Mouse (Mus musculus) limb, embryonic 10.5 days (tissue): ENCODE results near the gene Zbtb20. TPM values are rescaled to one million over a fixed set of nuclear protein-coding genes. Genes with fewer than 3 reads are reported as not detected.
A peak's percentile ranks its signal among the peaks of the same experiment; 100 is the strongest.

Experiments
- DNase-seq: peaks from one replicate; pipeline ENCODE4 v3.0.0-alpha.2; 2017; ENCODE audit warnings: low spot score
- H3K27ac ChIP-seq: fragments of 300-500 bp; sonication (generic); 2 replicates; pipeline ENCODE4 v1.5.1; 2016; ENCODE audit warnings: mild to moderate bottlenecking
- H3K27me3 ChIP-seq: fragments of 300-500 bp; sonication (generic); 2 replicates; pipeline ENCODE4 v1.6.1; 2016; ENCODE audit warnings: low read depth, mild to moderate bottlenecking; ENCODE audit not compliant: poor library complexity, severe bottlenecking
- H3K36me3 ChIP-seq: fragments of 300-500 bp; sonication (generic); 2 replicates; pipeline ENCODE4 v1.6.1; 2016; ENCODE audit warnings: mild to moderate bottlenecking, moderate library complexity
- H3K4me1 ChIP-seq: fragments of 300-500 bp; sonication (generic); 2 replicates; pipeline ENCODE4 v1.6.1; 2016
- H3K4me3 ChIP-seq: fragments of 300-500 bp; sonication (generic); 2 replicates; pipeline ENCODE4 v1.5.1; 2016; ENCODE audit warnings: mild to moderate bottlenecking, moderate library complexity
- H3K9me3 ChIP-seq: fragments of 300-500 bp; sonication (generic); replicated peaks from 2 replicates; pipeline ENCODE4 v1.6.1; 2016; ENCODE audit warnings: mild to moderate bottlenecking
- WGBS: fragments of 180-500 bp; shearing (Covaris S2); methylation state at CpG from one replicate; pipeline ENCODE4 v1.1.7; 2016; 5-methylcytosine and 5-hydroxymethylcytosine counted together
- polyA plus RNA-seq: library from polyadenylated mRNA; unstranded; fragments of >200 nt; fragmentation: Nextera tagmentation; extraction: Ambion mirVana; gene quantifications from 2 replicates; pipeline ENCODE4 v1.2.1, GENCODE M21; 2016

Gene Zbtb20
- polyA plus RNA-seq, 1 experiment from 2014 or later: 11.7 TPM

DNA sequence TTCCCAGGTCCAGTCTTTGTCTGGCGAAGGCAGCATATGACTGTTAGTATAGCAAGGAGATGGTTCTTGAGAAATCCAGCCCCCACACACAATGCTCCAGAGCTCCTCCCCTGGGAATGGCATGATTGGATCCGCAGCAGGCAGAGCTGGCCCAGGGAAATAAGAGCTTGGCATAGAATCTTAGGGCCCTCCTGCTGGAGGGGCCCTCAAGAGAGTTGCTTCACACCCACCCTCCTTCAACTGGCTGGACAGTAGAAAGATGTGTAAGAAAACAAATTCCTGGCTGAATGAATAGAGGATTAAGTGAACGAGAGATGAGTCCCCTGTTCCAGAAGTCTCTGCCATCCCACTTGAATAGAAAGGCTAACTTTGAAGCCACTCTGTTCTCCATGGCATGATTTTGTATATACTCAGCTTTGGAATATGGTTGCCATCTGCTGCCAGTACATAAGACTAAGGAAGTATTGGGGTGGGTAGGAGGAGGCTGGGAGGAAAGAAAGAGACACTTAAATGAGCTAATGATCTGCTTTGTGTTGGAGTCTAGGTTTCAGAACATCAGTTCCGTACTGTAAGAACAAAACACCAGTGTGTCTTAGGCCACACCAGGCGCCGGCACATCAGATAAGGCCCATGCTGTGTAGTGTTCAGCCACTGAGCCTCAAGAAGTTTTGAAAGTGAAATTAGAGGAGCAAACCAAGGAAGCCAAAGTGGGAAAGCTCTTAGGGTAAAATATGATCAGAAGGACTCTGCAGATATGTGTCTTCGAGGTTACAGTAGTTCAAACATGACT is 715.2 kb downstream of the Zbtb20 start:
- 90% methylated on average over 7 of the region's 7 CpGs for WGBS
- H3K4me3 ChIP-seq: no peak overlapping the region
- no peak for DNase-seq
- H3K36me3 ChIP-seq: no peaks in the 10 kb centered on the region
- no peak overlapping the region for H3K27ac ChIP-seq
- no peaks in the 10 kb centered on the region for H3K4me1 ChIP-seq
- no peaks in the 10 kb centered on the region for H3K9me3 ChIP-seq
- no peaks in the 10 kb centered on the region for H3K27me3 ChIP-seq

- H3K27ac ChIP-seq: no peak overlapping the region
- 90% methylated on average over 5 of the region's 5 CpGs for whole genome bisulfite sequencing
- no peak for DNase-seq
These were observed 716.4 kb downstream of the Zbtb20 start for GRCm38 (mm10) chr16:43592062-43592461.

DNA sequence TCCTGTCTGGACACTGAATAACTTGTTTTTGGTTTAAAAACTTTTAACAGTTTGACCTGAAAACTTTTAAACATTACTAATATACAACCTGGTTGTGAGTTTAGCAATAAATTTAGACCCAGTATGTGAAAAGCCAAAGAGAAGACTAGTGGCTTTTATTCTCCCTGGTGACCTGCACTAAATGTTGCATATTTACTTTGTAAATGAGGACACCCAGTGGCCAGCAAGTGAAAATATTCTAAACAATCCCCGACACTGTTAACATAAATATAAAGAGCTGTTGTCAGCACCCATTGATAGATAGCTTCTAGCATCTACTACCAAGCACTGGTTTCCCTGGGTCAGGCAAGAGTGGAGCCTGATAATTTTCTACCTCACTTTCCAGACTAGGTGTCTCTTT is 717.1 kb downstream of the Zbtb20 start:
- Histone ChIP-seq H3K4me3 (no peak overlapping the region), H3K27me3 (no peaks in the 10 kb centered on the region), H3K36me3 (no peaks in the 10 kb centered on the region), H3K9me3 (no peaks in the 10 kb centered on the region), H3K4me1 (no peaks in the 10 kb centered on the region), H3K27ac (no peak overlapping the region)
- 8% methylated on average over 1 of the region's 1 CpGs for WGBS
- DNase-seq: no peak

More at GRCm38 (mm10) chr16:43592062-43592461, 716.4 kb downstream of the Zbtb20 start:
- H3K4me1 ChIP-seq: no peaks in the 10 kb centered on the region
- H3K36me3 ChIP-seq: no peaks in the 10 kb centered on the region
- H3K27me3 ChIP-seq: no peaks in the 10 kb centered on the region
- no peaks in the 10 kb centered on the region for H3K9me3 ChIP-seq
- H3K4me3 ChIP-seq: no peak overlapping the region

GRCm38 (mm10) chr16:43597375-43598060 is 721.8 kb downstream of the Zbtb20 start:
- no peak for DNase-seq
- Histone ChIP-seq H3K4me3 (no peak overlapping the region), H3K27me3 (0 out of 2 replicates have a peak, but pooled peaks cover 2% of the 10 kb centered on the region), H3K4me1 (no peaks in the 10 kb centered on the region), H3K36me3 (no peaks in the 10 kb centered on the region), H3K27ac (no peak overlapping the region), H3K9me3 (no peaks in the 10 kb centered on the region)
- WGBS: 82% methylated on average over 7 of the region's 7 CpGs

- Histone ChIP-seq H3K9me3 (no peaks in the 10 kb centered on the region), H3K27me3 (0 out of 2 replicates have a peak, but pooled peaks cover 3% of the 10 kb centered on the region), H3K27ac (no peak overlapping the region), H3K36me3 (no peaks in the 10 kb centered on the region), H3K4me1 (peaks cover 11% of the 10 kb centered on the region), H3K4me3 (no peak overlapping the region)
- 87% methylated on average over 2 of the region's 2 CpGs for WGBS
- DNase-seq: no peak
These were observed 724.0 kb downstream of the Zbtb20 start for GRCm38 (mm10) chr16:43599707-43600106.

DNA sequence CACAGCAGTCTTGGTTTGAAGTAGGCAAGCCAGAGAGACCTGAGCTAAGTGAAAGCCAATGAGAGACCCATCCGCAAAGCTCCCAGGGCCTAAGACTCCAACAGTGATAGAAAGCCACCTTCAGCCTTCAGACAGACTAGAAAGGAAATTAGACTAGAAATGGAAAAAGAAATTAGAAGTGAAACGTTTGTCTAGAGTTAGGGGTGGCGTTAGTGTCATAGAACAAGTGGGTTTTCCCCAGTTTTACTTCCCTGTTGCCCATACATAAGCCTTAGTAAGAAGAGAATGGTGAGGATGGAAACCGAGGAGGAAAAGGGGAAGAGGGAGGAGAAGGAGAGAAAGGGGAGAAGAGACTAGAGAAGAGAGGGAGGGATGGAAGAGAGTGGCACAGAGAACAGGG is 726.9 kb downstream of the Zbtb20 start:
- 0 out of 2 replicates have a peak, but pooled peaks cover 3% of the 10 kb centered on the region for H3K27me3 ChIP-seq
- no peaks in the 10 kb centered on the region for H3K9me3 ChIP-seq
- H3K27ac ChIP-seq: no peak overlapping the region
- H3K4me1 ChIP-seq: peaks cover 11% of the 10 kb centered on the region
- no peaks in the 10 kb centered on the region for H3K36me3 ChIP-seq
- no peak overlapping the region for H3K4me3 ChIP-seq
- DNase-seq: no peak
- 76% methylated on average over 4 of the region's 4 CpGs for WGBS

GRCm38 (mm10) chr16:43603591-43604141 is 728.0 kb downstream of the Zbtb20 start:
- H3K36me3 ChIP-seq: no peaks in the 10 kb centered on the region
- 0 out of 2 replicates have a peak overlapping the region, but pooled peaks have one; percentile 13 for H3K4me3 ChIP-seq
- 5% methylated on average over 9 of the region's 9 CpGs for WGBS
- H3K27me3 ChIP-seq: 0 out of 2 replicates have a peak, but pooled peaks cover 3% of the 10 kb centered on the region
- H3K9me3 ChIP-seq: no peaks in the 10 kb centered on the region
- H3K4me1 ChIP-seq: peaks cover 11% of the 10 kb centered on the region
- H3K27ac ChIP-seq: no peak overlapping the region
- peak; percentile 49 for DNase-seq

GRCm38 (mm10) chr16:43604399-43605013 is 728.8 kb downstream of the Zbtb20 start:
- Histone ChIP-seq H3K27ac (no peak overlapping the region), H3K9me3 (no peaks in the 10 kb centered on the region), H3K36me3 (no peaks in the 10 kb centered on the region), H3K4me3 (no peak overlapping the region), H3K27me3 (0 out of 2 replicates have a peak, but pooled peaks cover 3% of the 10 kb centered on the region), H3K4me1 (peaks cover 11% of the 10 kb centered on the region)
- no peak for DNase-seq
- WGBS: 75% methylated on average over 4 of the region's 4 CpGs

- no peak overlapping the region for H3K27ac ChIP-seq
- H3K27me3 ChIP-seq: 0 out of 2 replicates have a peak, but pooled peaks cover 3% of the 10 kb centered on the region
- no peak overlapping the region for H3K4me3 ChIP-seq
- no peak for DNase-seq
- no peaks in the 10 kb centered on the region; the same call in 1 of the 2 replicates for H3K36me3 ChIP-seq
- peaks cover 11% of the 10 kb centered on the region for H3K4me1 ChIP-seq
- no peaks in the 10 kb centered on the region for H3K9me3 ChIP-seq
These were observed 731.4 kb downstream of the Zbtb20 start for GRCm38 (mm10) chr16:43607086-43607485.

- Histone ChIP-seq H3K27ac (no peak overlapping the region), H3K9me3 (no peaks in the 10 kb centered on the region), H3K4me1 (peaks cover 11% of the 10 kb centered on the region), H3K27me3 (no peaks in the 10 kb centered on the region), H3K36me3 (no peaks in the 10 kb centered on the region; the same call in 1 of the 2 replicates), H3K4me3 (no peak overlapping the region)
- DNase-seq: no peak
These were observed 732.4 kb downstream of the Zbtb20 start for GRCm38 (mm10) chr16:43608066-43608465.

GRCm38 (mm10) chr16:43610375-43610774 is 734.7 kb downstream of the Zbtb20 start:
- Histone ChIP-seq H3K27me3 (no peaks in the 10 kb centered on the region), H3K9me3 (no peaks in the 10 kb centered on the region), H3K4me3 (no peak overlapping the region), H3K4me1 (peaks cover 10% of the 10 kb centered on the region), H3K27ac (no peak overlapping the region), H3K36me3 (no peaks in the 10 kb centered on the region; the same call in 1 of the 2 replicates)
- DNase-seq: no peak
- 93% methylated on average over 10 of the region's 10 CpGs for WGBS

DNA sequence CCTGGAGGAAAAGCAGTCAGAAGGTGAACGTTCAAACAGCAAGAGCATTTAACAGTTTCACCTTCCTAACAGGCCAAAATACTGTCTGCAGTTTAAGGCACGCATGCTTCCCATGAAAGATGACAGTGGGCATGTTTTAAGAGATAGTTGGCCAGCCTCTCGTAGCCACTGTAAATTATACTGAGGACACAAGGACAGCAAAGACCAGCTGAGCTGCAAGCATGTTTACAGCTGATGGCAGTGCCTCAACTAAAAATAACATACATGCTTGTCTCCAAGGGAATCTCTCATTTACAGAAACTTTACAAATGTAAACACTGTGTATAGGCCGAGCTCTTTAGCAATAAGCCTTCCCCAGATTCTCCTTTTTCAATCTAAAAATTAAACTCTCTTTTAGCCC is 740.7 kb downstream of the Zbtb20 start:
- Histone ChIP-seq H3K4me1 (peaks cover 38% of the 10 kb centered on the region), H3K27me3 (no peaks in the 10 kb centered on the region), H3K27ac (no peak overlapping the region), H3K4me3 (no peak overlapping the region), H3K36me3 (no peaks in the 10 kb centered on the region), H3K9me3 (no peaks in the 10 kb centered on the region)
- DNase-seq: no peak
- WGBS: 74% methylated on average over 4 of the region's 4 CpGs
